Comparison of ENCODE assay signal across 8 mouse cellular contexts in the genomic region with DNA sequence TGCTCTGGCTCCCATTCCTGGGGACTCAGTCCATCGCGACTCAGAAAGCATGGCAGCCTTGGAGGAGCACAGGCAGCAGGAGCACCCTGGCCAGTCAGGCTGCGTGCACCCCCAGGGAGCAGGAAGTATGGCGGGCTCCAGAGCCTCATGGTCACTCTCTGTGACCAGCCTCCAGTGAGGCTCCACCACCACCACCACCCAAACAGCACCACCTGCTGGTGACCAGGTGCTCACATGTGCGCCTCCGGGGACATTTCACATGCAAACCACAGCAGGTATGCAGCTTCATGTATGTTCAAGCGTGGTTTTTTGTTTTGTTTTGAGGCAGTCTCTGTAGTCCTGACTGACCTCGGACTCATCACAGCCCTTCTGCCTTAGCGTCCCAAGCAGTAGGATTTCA. TPM values are rescaled to one million over a fixed set of nuclear protein-coding genes. Genes with fewer than 3 reads are reported as not detected.
DNase-seq lines count a peak whose midpoint lies in the region; ATAC-seq and TF ChIP-seq lines count a peak whose summit lies in the region.
"Had no signal": no experiment of that assay in that cellular context is flagged by ENCODE, and none has a peak within 500 bp of the region (broad histone marks: within the 10 kb centered on the region; RNA-seq: fewer than 3 reads in every experiment).

No protein-coding gene starts in this region.

- ATAC-seq in erythroblast, adult 5-6 weeks (replicated peaks; ENCODE audit: low FRiP score, poor library complexity, severe bottlenecking): peak; percentile 72

- TF ChIP-seq CTCF in left cerebral cortex, adult 2 months (IDR thresholded peaks at IDR 0.05): peak; percentile 45

- no peak overlapping the region for H3K4me3 ChIP-seq in left cerebral cortex, adult 2 months
- H3K4me3 ChIP-seq: myocyte had no signal

- intact Hi-C loops in left cerebral cortex, adult 2 months (cut with DNase I): no loop called here
- intact Hi-C loops in left cerebral cortex, postnatal 14 days (cut with DNase I): no loop called here

- no peak for DNase-seq in left cerebral cortex, adult 2 months (ENCODE audit: extremely low spot score in 1 of 2, low spot score in 2 of 2)
- no peak for DNase-seq in left cerebral cortex, adult 11 months (ENCODE audit: low spot score)
- DNase-seq in R1 (ENCODE audit: low read depth, low spot score): peak; percentile 75
- DNase-seq in lung, postnatal 10 days: peak; percentile 53
- DNase-seq in thymus, postnatal 0 days (ENCODE audit: low spot score): peak; percentile 50
- no peak for DNase-seq in left cerebral cortex, postnatal 14 days (ENCODE audit: low spot score in 2 of 2)

- no peak overlapping the region for H3K27ac ChIP-seq in left cerebral cortex, adult 2 months

RNA-seq across cellular contexts. Expression of gene Cenpn, which starts 6.3 kb away (rescaled TPM):
- 1 to 10 TPM in 1 of 2 experiments, under 1 TPM in 1; 0.97 to 2.0 TPM for total RNA-seq in left cerebral cortex, adult 2 months (2021)
- total RNA-seq in erythroblast, adult 5-6 weeks (2015; ENCODE audit: low replicate concordance): 14.2 and 14.6 TPM in 2 replicates
- 11.0 and 11.9 TPM in 2 replicates for total RNA-seq in erythroblast, adult 5-6 weeks (2017; ENCODE audit: low replicate concordance)
- 32.2 and 35.4 TPM in 2 replicates for polyA plus RNA-seq in thymus, postnatal 0 days (2015; fragmentation: Nextera tagmentation; extraction: Ambion mirVana)
- total RNA-seq in left cerebral cortex, postnatal 14 days (2021): 1 to 10 TPM; 1.6 to 2.7 TPM

RNA-seq across cellular contexts. Expression of gene Cmc2, which starts 6.6 kb away (rescaled TPM):
- total RNA-seq in left cerebral cortex, adult 2 months (2021): 10 to 100 TPM; 19.2 to 20.8 TPM
- total RNA-seq in erythroblast, adult 5-6 weeks (2015; ENCODE audit: low replicate concordance): 12.5 and 20.0 TPM in 2 replicates
- total RNA-seq in erythroblast, adult 5-6 weeks (2017; ENCODE audit: low replicate concordance): 26.9 and 35.7 TPM in 2 replicates
- 132 and 136 TPM in 2 replicates for polyA plus RNA-seq in thymus, postnatal 0 days (2015; fragmentation: Nextera tagmentation; extraction: Ambion mirVana)
- total RNA-seq in left cerebral cortex, postnatal 14 days (2021): 10 to 100 TPM; 12.9 to 14.8 TPM

RNA-seq across cellular contexts. Expression of gene Atmin, which starts 15.3 kb away (rescaled TPM):
- 10 to 100 TPM; 73.9 to 76.0 TPM for total RNA-seq in left cerebral cortex, adult 2 months (2021)
- 3.3 and 5.0 TPM in 2 replicates for total RNA-seq in erythroblast, adult 5-6 weeks (2015; ENCODE audit: low replicate concordance)
- total RNA-seq in erythroblast, adult 5-6 weeks (2017; ENCODE audit: low replicate concordance): 2.8 and 3.9 TPM in 2 replicates
- polyA plus RNA-seq in thymus, postnatal 0 days (2015; fragmentation: Nextera tagmentation; extraction: Ambion mirVana): 12.5 and 13.1 TPM in 2 replicates
- 10 to 100 TPM; 41.1 to 46.4 TPM for total RNA-seq in left cerebral cortex, postnatal 14 days (2021)

RNA-seq across cellular contexts. Expression of gene 1700030J22Rik, which starts 50.9 kb away (rescaled TPM):
- 10 to 100 TPM; 11.5 to 14.3 TPM for total RNA-seq in left cerebral cortex, adult 2 months (2021)
- total RNA-seq in erythroblast, adult 5-6 weeks (2015; ENCODE audit: low replicate concordance): not detected in 2 replicates
- total RNA-seq in erythroblast, adult 5-6 weeks (2017; ENCODE audit: low replicate concordance): not detected in 2 replicates
- 0.69 and 0.95 TPM in 2 replicates for polyA plus RNA-seq in thymus, postnatal 0 days (2015; fragmentation: Nextera tagmentation; extraction: Ambion mirVana)
- total RNA-seq in left cerebral cortex, postnatal 14 days (2021): 10 to 100 TPM; 13.8 to 14.7 TPM

Comparison
In these comparisons a context has a peak if more than half of its experiments do, and no peak if none do; other contexts are left out.
1. DNase-seq: peak in R1 (single experiment), lung, postnatal 10 days (single experiment) and thymus, postnatal 0 days (single experiment); none in left cerebral cortex, adult 2 months (0 of 2), left cerebral cortex, adult 11 months (single experiment) and left cerebral cortex, postnatal 14 days (0 of 2).
2. RNA of gene Atmin, which starts 15.3 kb away (total RNA-seq): 73.9 to 76.0 TPM in left cerebral cortex, adult 2 months and 41.1 to 46.4 TPM in left cerebral cortex, postnatal 14 days; 2.8 to 5.0 TPM in erythroblast, adult 5-6 weeks; every median in the first group is over 4 times any median in the second.